In genomic region chr2:174359656-174360055, GRCm38 (mm10) we compare ENCODE assay signal across 25 mouse cellular contexts. TPM values are rescaled to one million over a fixed set of nuclear protein-coding genes. Genes with fewer than 3 reads are reported as not detected.
"Had no signal": no experiment of that assay in that cellular context is flagged by ENCODE, and none has a peak within 500 bp of the region (broad histone marks: within the 10 kb centered on the region; RNA-seq: fewer than 3 reads in every experiment).

No protein-coding gene starts in this region.

- H3K4me2 ChIP-seq: heart, embryonic 13.5 days; heart, embryonic 15.5 days; hindbrain, embryonic 13.5 days; hindbrain, embryonic 15.5 days; kidney, embryonic 15.5 days; limb, embryonic 13.5 days; limb, embryonic 15.5 days; liver, embryonic 12.5 days had no signal

- DNase-seq: gastrocnemius, postnatal 14 days; gastrocnemius, postnatal 36 days; heart, adult 2 months; heart, postnatal 14 days; heart, postnatal 36 days; kidney, adult 11 months; kidney, adult 2 months; kidney, adult 9 months; kidney, postnatal 14 days; kidney, postnatal 36 days; layer of hippocampus, adult 9-11 months; layer of hippocampus, postnatal 36 days; left cerebral cortex, postnatal 4 days had no signal

- ATAC-seq: hindbrain, postnatal 0 days; intestine, embryonic 16.5 days; liver, embryonic 12.5 days had no signal

- H3K27me3 ChIP-seq: heart, embryonic 13.5 days; heart, embryonic 15.5 days; hindbrain, embryonic 13.5 days; hindbrain, embryonic 15.5 days; kidney, embryonic 15.5 days; limb, embryonic 13.5 days; limb, embryonic 15.5 days; liver, embryonic 12.5 days had no signal

- H3K9ac ChIP-seq: heart, embryonic 13.5 days; heart, embryonic 15.5 days; hindbrain, embryonic 13.5 days; hindbrain, embryonic 15.5 days; kidney, embryonic 15.5 days; limb, embryonic 13.5 days; limb, embryonic 15.5 days; liver, embryonic 12.5 days had no signal

- H3K9me3 ChIP-seq: heart, embryonic 13.5 days; heart, embryonic 15.5 days; hindbrain, embryonic 13.5 days; hindbrain, embryonic 15.5 days; kidney, embryonic 15.5 days; limb, embryonic 13.5 days; limb, embryonic 15.5 days; liver, embryonic 12.5 days had no signal

- H3K4me3 ChIP-seq: heart, adult 2 months; heart, embryonic 13.5 days; heart, embryonic 15.5 days; hindbrain, embryonic 13.5 days; hindbrain, embryonic 15.5 days; kidney, embryonic 15.5 days; limb, embryonic 13.5 days; limb, embryonic 15.5 days; liver, embryonic 12.5 days had no signal

- H3K27ac ChIP-seq: heart, adult 2 months; heart, embryonic 13.5 days; heart, embryonic 15.5 days; hindbrain, embryonic 13.5 days; hindbrain, embryonic 15.5 days; hindbrain, postnatal 0 days; kidney, embryonic 15.5 days; kidney, postnatal 0 days; limb, embryonic 13.5 days; limb, embryonic 15.5 days; liver, embryonic 12.5 days had no signal

- H3K36me3 ChIP-seq: heart, embryonic 13.5 days; heart, embryonic 15.5 days; hindbrain, embryonic 13.5 days; hindbrain, embryonic 15.5 days; kidney, embryonic 15.5 days; limb, embryonic 13.5 days; limb, embryonic 15.5 days; liver, embryonic 12.5 days had no signal

- H3K4me1 ChIP-seq: heart, embryonic 13.5 days; heart, embryonic 15.5 days; hindbrain, embryonic 13.5 days; hindbrain, embryonic 15.5 days; kidney, embryonic 15.5 days; limb, embryonic 13.5 days; limb, embryonic 15.5 days; liver, embryonic 12.5 days had no signal

RNA-seq across cellular contexts. Expression of gene Gm20721, which starts 13.1 kb away (rescaled TPM):
- total RNA-seq: hindbrain, postnatal 0 days; liver, adult 2 months had no signal
- polyA plus RNA-seq: heart, adult 2 months; kidney, adult 2 months had no signal
